Mouse (Mus musculus) heart, adult 8-10 months (tissue): ENCODE measurements around the gene Avp. TPM values are rescaled to one million over a fixed set of nuclear protein-coding genes. Genes with fewer than 3 reads are reported as not detected.
"Not testable (repeated sequence)": the region's sequence is repeated elsewhere in the genome, so short reads cannot be mapped to it uniquely, and the experiment has no call there.

Source experiments
- DNase-seq: peaks from one replicate; pipeline ENCODE4 v3.0.0; 2022; ENCODE audit warnings: low spot score
- total RNA-seq, 4 experiments: library from RNA; stranded (reverse); gene quantifications; 2 replicates each; pipeline ENCODE4 v1.2.4; 2022

Avp gene
- total RNA-seq: 10 to 100 TPM in 3 of 4 experiments, 1 to 10 TPM in 1; 9.3 to 20.9 (median 16.9) TPM

GRCm38 (mm10) chr2:130582552-130582951 is at the start of gene Avp:
TSS of gene Avp (minus strand) at chr2:130582554.
- DNase-seq: no peak

DNA sequence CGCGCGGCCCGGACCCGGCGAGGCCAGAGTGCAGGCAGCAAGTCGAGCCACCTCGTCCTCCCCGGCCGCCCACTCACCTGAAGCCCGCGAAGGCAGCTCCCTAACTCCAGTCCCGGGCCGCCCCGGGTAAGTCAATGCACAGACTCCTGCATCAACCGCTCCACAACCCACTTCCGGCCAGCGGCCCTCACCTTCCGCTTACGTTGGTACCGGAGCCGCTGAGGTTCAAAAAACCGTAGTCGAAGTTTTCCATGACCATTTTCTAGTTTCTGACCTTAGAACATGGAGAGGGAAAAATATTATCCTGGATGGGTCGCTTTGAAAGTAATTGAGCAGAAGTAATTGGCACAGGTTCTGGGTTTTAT is 47.5 kb upstream of the Avp start, which contains the start of the genes Fastkd5 and Ubox5:
Fastkd5 (minus strand) TSS at position 189 of the 365 bp plus-strand sequence.
Ubox5 (minus strand) TSS at position 200 of the 365 bp plus-strand sequence.
- DNase-seq: peak; percentile 94

DNA sequence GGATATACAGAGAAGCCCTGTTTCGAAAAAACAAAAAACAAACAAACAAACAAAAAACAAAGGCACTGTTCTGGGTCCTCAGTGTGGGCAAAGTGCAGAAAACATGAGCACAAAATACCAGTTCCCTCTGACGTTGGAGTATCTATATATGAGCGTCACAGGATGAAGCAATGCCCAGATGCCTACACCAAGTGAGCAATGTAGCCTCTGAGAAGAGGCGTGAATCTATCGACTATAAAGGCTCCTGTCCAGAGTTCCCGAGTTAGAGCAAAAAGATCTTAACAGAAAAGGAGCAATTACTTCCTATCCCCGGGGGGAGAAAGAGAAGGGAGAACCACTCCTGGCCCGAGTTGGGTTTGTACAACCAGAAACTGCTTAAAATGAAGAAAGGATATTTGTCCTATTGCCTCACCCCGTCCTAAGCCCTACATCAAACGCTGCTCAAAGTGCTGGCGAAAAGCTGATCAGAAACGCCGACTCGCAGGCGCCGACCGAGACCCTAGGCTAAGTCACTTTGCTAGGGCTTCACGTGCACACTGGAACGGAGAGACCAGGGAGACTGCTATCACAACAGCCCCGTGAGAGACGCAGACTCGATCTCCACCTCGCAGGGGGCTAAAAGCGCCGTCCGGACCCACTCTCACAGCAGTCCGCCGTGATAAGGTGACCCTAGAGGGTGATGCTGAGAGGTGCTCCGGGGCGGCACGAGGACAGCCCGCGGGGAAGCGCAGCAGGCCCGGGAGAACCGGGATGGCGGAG is 46.9 kb upstream of the Avp start:
- no peak for DNase-seq

- DNase-seq: no peak
These were observed 46.1 kb upstream of the Avp start for GRCm38 (mm10) chr2:130628424-130628823.

DNA sequence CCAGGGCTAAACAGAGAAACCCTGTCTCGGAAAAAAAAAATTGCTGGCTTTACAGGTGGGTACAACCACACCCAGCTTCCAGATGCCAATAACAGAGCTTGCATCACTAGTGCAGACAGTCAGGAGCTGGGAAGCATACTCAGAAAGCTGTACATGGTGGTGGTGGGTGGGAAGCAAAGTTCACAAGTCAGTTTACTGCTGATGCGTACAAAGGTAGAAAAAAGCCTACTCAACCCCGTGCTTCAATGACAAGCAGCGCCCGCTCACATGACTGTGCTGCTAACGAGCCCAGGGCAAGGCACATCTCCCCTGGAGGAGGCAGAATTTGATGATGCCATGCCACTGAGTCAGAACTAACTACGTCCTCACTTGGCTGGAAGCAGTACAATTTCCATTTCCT is 36.6 kb upstream of the Avp start:
- DNase-seq: no peak

GRCm38 (mm10) chr2:130613091-130613490 is 30.7 kb upstream of the Avp start:
- DNase-seq: no peak

GRCm38 (mm10) chr2:130602195-130602594 is 19.8 kb upstream of the Avp start:
- no peak for DNase-seq

DNA sequence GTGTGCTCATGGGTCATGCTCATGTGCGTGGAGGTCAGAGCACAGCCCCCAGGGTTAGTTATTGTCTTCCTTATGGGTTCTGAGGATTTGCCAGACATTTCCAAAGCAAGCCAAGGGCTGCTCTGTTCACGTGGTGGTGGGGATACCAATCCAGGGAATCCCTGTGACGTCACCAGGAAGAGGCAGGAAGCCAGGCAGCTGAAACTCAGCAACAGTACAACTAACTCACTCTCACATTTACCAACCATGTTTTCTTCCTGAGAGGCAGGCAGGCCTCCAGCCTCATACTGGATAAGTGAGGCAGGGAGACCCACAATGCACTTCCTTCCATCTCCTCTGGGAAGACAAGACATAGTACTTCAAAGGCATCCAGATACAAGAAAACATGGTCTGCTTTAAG is 16.0 kb upstream of the Avp start:
- no peak for DNase-seq

GRCm38 (mm10) chr2:130597601-130598010 is 15.3 kb upstream of the Avp start:
- no peak for DNase-seq

DNA sequence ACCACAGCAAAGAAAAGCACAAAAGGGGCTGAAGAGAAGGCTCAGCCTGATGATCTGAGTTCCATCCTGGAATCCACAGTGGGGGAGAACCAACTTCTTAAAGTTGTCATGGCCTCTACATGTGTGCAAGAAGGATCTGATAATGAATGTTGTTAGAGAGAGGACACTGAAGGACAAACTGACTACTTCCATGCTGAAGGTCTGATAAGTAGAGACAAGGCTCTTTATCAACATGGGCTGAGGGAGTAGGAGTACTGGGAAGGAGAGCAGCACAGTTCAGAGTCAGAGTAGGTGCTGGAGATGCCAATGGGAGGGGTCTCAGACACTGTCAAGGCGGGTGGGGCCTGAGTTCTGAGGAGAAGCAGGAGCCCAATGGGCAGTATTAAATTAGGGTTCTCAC is 13.2 kb upstream of the Avp start:
- no peak for DNase-seq

- no peak for DNase-seq
These were observed 8.7 kb upstream of the Avp start for GRCm38 (mm10) chr2:130591016-130591415.

DNA sequence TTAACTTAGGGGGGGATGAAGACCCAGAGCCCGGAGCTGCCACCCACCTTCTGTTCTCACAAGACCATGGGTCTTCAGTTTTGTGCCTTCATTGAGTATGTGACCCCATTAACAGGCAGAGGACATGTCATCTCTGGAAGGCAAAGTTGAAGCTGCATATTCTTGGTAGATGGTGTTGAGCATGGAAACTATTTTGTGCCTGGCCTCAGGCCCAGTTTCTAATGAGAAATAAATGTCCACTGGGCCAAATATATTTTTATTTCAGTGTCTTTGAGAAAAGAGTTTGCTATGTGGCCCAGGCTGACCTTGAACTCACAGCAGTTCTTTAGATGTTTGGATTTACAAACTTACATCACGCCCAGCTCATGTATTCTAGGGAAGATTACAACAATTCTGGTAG is 7.4 kb upstream of the Avp start:
- peak; percentile 21 for DNase-seq

DNA sequence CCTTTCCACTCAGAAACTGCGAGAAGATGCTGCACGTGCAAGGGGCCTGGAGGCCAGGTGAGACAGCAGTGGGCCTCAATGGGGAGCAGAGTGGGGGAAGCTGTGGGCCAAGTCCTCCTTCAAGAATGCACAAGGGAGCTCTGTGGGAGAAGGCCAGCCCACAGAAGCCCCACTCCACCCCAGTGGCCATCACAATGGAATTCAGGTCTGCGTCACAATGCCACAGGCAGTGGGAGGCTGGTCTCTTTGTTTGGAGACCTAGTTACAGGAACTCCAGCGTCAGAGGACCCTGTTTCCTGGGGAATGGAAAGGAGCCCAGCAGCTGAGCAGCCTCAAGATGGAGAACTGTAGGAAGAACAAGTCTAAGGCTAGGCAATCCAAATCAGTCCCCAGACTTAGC is 6.8 kb upstream of the Avp start:
- DNase-seq: no peak

GRCm38 (mm10) chr2:130588373-130588772 is 6.0 kb upstream of the Avp start:
- DNase-seq: no peak

DNA sequence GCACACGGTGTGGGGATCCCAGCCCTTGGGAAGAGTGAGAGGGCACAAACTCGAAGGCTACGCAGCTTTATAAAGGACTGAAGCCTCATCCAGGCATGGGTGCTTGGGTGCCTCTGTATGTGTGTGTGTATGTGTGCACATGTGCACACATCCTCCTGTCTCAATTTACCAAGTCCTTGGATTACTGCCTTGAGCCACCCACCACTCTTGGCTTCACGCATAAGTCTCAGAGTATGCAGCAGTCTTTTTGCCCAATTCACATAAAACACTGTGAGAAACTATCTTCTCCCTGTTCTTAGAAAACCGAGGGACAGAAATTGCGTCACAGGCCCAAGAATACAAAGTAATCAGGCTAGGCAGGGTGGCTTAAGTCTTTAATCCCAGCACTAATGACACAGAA is 3.7 kb upstream of the Avp start:
- DNase-seq: no peak

- DNase-seq: no peak
These were observed 1.7 kb upstream of the Avp start for GRCm38 (mm10) chr2:130583902-130584560.

GRCm38 (mm10) chr2:130581201-130581600 is 1.2 kb downstream of the Avp start:
- no peak for DNase-seq

- DNase-seq: no peak
These were observed 2.6 kb downstream of the Avp start for GRCm38 (mm10) chr2:130579791-130580190.

GRCm38 (mm10) chr2:130578148-130578547 is 4.2 kb downstream of the Avp start:
- no peak for DNase-seq

DNA sequence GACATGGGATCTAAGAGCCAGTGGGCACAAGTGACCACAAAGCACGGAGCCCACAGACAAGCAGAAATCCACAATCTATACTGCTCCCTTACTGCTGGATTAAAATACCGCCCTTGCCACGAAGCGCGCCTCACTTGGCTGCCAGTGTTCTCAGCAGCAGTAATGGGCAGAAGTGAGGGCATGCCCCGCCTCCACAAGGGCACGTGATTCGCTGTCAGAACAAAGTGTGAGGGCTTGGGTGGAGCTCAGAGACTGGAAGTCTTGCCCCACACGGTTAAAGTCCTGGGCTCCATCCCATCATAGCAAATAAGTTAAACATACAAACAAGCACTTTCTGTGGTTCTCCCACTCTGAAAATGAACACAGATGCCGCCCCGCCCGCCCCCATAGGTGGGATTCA is 4.7 kb downstream of the Avp start:
- peak; percentile 26 for DNase-seq

- DNase-seq: no peak
These were observed 5.3 kb downstream of the Avp start for GRCm38 (mm10) chr2:130577021-130577420.

GRCm38 (mm10) chr2:130576564-130576963 is 5.8 kb downstream of the Avp start:
- not testable (repeated sequence) for DNase-seq

GRCm38 (mm10) chr2:130575873-130576272 is 6.5 kb downstream of the Avp start, which contains the start of gene Oxt:
TSS of gene Oxt (plus strand) at chr2:130576173.
- no peak for DNase-seq
